Mouse (Mus musculus): ENCODE results near the gene Pex5.

Gene Pex5

DNA sequence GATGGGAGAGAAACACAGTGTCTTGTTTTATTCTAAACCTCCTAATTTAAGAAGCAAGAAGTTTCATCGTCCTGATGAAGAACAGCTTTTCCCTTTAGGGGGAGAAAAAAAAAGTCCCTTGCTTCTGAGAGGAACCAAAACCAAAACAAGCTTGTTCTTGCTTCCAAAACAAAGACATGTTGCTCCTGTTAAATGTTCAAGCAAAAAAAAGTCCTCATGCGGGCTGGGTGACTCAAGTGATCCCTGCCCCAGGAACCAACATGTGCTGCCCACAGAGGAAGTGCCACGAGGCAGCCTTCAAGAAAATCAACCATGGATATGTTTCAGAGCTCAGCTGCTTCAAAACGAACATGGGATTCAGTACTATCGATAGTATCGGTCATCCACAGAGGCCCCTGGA lies 55.9 kb downstream of the Pex5 start:
- no peak for DNase-seq (ENCODE audit: low spot score)

DNA sequence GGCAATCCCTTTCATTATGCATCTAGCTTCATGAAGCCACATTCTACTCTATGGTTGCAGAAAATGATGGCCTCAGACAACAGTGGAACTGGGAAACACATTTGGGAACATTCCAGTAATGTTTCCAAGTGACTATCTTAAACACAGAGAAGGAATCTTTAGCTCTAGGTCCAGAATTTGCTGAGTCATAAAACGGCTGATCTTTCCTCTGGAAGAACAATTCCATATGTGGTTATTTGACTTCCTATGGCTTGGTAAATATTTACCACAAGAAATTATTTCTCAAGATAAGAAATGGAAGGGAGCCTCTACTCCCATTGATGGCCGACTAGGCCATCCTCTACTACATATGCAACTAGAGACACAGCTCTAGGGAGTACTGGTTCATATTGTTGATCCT lies 61.6 kb downstream of the Pex5 start:
- no peak for DNase-seq (ENCODE audit: low spot score)

All from embryo, embryonic 10 days (tissue).